ENCODE assay signal across 8 mouse cellular contexts in genomic region chr7:30431793-30432192, GRCm38 (mm10). TPM values are rescaled to one million over a fixed set of nuclear protein-coding genes. Genes with fewer than 3 reads are reported as not detected.
DNase-seq lines count a peak whose midpoint lies in the region; ATAC-seq and TF ChIP-seq lines count a peak whose summit lies in the region.

No protein-coding gene starts in this region.

- peaks cover 27% of the 10 kb centered on the region for H3K36me3 ChIP-seq in ES-E14 (ENCODE audit: control insufficient read depth, insufficient read depth, low read length, poor library complexity, severe bottlenecking)

- H3K27ac ChIP-seq in ES-E14 (ENCODE audit: insufficient read depth, low read depth, low read length, poor library complexity, severe bottlenecking): no peak overlapping the region

- peak; percentile 67 for DNase-seq in A20 (ENCODE audit: low read depth, low spot score)
- no peak for DNase-seq in ES-E14 (ENCODE audit: low read depth, low spot score)
- peak; percentile 94 for DNase-seq in cerebellum, adult 9-11 months
- DNase-seq in gastrocnemius, postnatal 10 days: peak; percentile 50
- peak; percentile 76 to 84 for DNase-seq in kidney, postnatal 4 days
- DNase-seq in lung, postnatal 14 days: peak; percentile 66
- DNase-seq in right cerebral cortex, postnatal 10 days (ENCODE audit: low spot score in 2 of 2): peak; percentile 91 to 92

- no peaks in the 10 kb centered on the region for H3K9me3 ChIP-seq in ES-E14 (ENCODE audit: control insufficient read depth, insufficient read depth, low read depth, low read length)

- no peak overlapping the region for H3K9ac ChIP-seq in ES-E14 (ENCODE audit: insufficient read depth, low read depth, low read length, poor library complexity, severe bottlenecking)

- peaks cover 1 to 9% of the 10 kb centered on the region in 2 experiments; a peak in 3 of 4 replicates for H3K4me1 ChIP-seq in ES-E14 (ENCODE audit: control insufficient read depth in 2 of 2, insufficient read depth in 2 of 2, low read length in 2 of 2, poor library complexity in 1 of 2)

- no peak overlapping the region for H3K4me3 ChIP-seq in ES-E14 (ENCODE audit: insufficient read depth in 1 of 2, low read depth in 1 of 2, low read length in 2 of 2, poor library complexity in 1 of 2, severe bottlenecking in 1 of 2)

- in situ Hi-C loops in ES-E14 (cut with MboI; ENCODE audit: low sequenced_read_pairs in 2 of 2, unreplicated experiment in 2 of 2): no loop called here

- no peak for ATAC-seq in erythroblast, adult 5-6 weeks (replicated peaks; ENCODE audit: low FRiP score, poor library complexity, severe bottlenecking)

TF ChIP-seq in ES-E14, 5 proteins besides CTCF, POLR2A, EP300 and RAD21:
- TF ChIP-seq ZC3H11A (IDR thresholded peaks at IDR 0.05; ENCODE audit: borderline replicate concordance, low read depth, low read length) (0 out of 2 replicates have a peak, but pooled peaks have one; percentile 26), MAFK (IDR thresholded peaks at IDR 0.05; ENCODE audit: insufficient read depth, low read depth, low read length) (peak; percentile 31; the same call in 1 of the 2 replicates), HCFC1 (IDR thresholded peaks at IDR 0.05; ENCODE audit: borderline replicate concordance, insufficient read depth, low read length) (no peak), ZNF384 (IDR thresholded peaks at IDR 0.05; ENCODE audit: low read depth, low read length) (no peak)

RNA-seq across cellular contexts. Expression of gene Nfkbid, which starts 10.3 kb away (rescaled TPM):
- 4.2 and 8.2 TPM in 2 replicates for total RNA-seq in ES-E14 (2012; rRNA removed)
- total RNA-seq in gastrocnemius, postnatal 10 days (2021): under 1 TPM; 0.14 to 0.45 TPM
- 2.1 and 5.0 TPM in 2 replicates for total RNA-seq in erythroblast, adult 5-6 weeks (2015; ENCODE audit: low replicate concordance)
- total RNA-seq in erythroblast, adult 5-6 weeks (2017; ENCODE audit: low replicate concordance): 0.14 and 3.6 TPM in 2 replicates

RNA-seq across cellular contexts. Expression of gene Hcst, which starts 12.1 kb away (rescaled TPM):
- not detected in 2 replicates for total RNA-seq in ES-E14 (2012; rRNA removed)
- total RNA-seq in gastrocnemius, postnatal 10 days (2021): under 1 TPM; 0.66 to 0.72 TPM
- total RNA-seq in erythroblast, adult 5-6 weeks (2015; ENCODE audit: low replicate concordance): 14.2 and 29.0 TPM in 2 replicates
- total RNA-seq in erythroblast, adult 5-6 weeks (2017; ENCODE audit: low replicate concordance): 2.6 and 13.9 TPM in 2 replicates

RNA-seq across cellular contexts. Expression of gene Aplp1, which starts 13.5 kb away (rescaled TPM):
- total RNA-seq in ES-E14 (2012; rRNA removed): 36.9 and 63.7 TPM in 2 replicates
- total RNA-seq in gastrocnemius, postnatal 10 days (2021): 1 to 10 TPM; 3.3 to 4.4 TPM
- total RNA-seq in erythroblast, adult 5-6 weeks (2015; ENCODE audit: low replicate concordance): not detected in 2 replicates
- not detected in 2 replicates for total RNA-seq in erythroblast, adult 5-6 weeks (2017; ENCODE audit: low replicate concordance)

RNA-seq across cellular contexts. Expression of gene Tyrobp, which starts 18.2 kb away (rescaled TPM):
- total RNA-seq in ES-E14 (2012; rRNA removed): not detected in 2 replicates
- 10 to 100 TPM; 11.9 to 22.2 TPM for total RNA-seq in gastrocnemius, postnatal 10 days (2021)
- total RNA-seq in erythroblast, adult 5-6 weeks (2015; ENCODE audit: low replicate concordance): 315 and 361 TPM in 2 replicates
- 122 and 140 TPM in 2 replicates for total RNA-seq in erythroblast, adult 5-6 weeks (2017; ENCODE audit: low replicate concordance)

RNA-seq across cellular contexts. Expression of gene Kirrel2, which starts 25.7 kb away (rescaled TPM):
- total RNA-seq in ES-E14 (2012; rRNA removed): 10.7 and 29.8 TPM in 2 replicates
- total RNA-seq in gastrocnemius, postnatal 10 days (2021): not detected
- not detected in 2 replicates for total RNA-seq in erythroblast, adult 5-6 weeks (2015; ENCODE audit: low replicate concordance)
- total RNA-seq in erythroblast, adult 5-6 weeks (2017; ENCODE audit: low replicate concordance): not detected in 2 replicates

Comparison
In these comparisons a context has a peak if more than half of its experiments do, and no peak if none do; other contexts are left out.
1. RNA of gene Aplp1, which starts 13.5 kb away (total RNA-seq): 36.9 to 63.7 TPM in ES-E14 and 3.3 to 4.4 TPM in gastrocnemius, postnatal 10 days; not detected in erythroblast, adult 5-6 weeks; every median in the first group is over 4 times any median in the second.